Mouse (Mus musculus) embryonic facial prominence, embryonic 12.5 days (tissue): ENCODE measurements at regions not wholly inside any gene's neighbourhood (a gene's known extent, or its start where the extent isn't known, plus 50 kb on each side); places are given as distances from the start of the nearest gene placed in this dataset.

Experiments
- ATAC-seq: fragments of 200-750 bp; cut with Nextera tagmentation; 2 replicates; pipeline ENCODE4 v1.8.0; 2017; ENCODE audit not compliant: insufficient number of reproducible peaks, insufficient read depth, low FRiP score, low TSS enrichment
- H3K27ac ChIP-seq: fragments of 300-500 bp; sonication (generic); 2 replicates; pipeline ENCODE4 v1.5.1; 2016; ENCODE audit warnings: mild to moderate bottlenecking
- H3K27me3 ChIP-seq: fragments of 300-500 bp; sonication (generic); 2 replicates; pipeline ENCODE4 v1.6.1; 2016; ENCODE audit warnings: mild to moderate bottlenecking, moderate library complexity
- H3K36me3 ChIP-seq: fragments of 300-500 bp; sonication (generic); 2 replicates; pipeline ENCODE4 v1.6.1; 2016; ENCODE audit warnings: mild to moderate bottlenecking
- H3K4me1 ChIP-seq: fragments of 300-500 bp; sonication (generic); 2 replicates; pipeline ENCODE4 v1.6.1; 2016
- H3K4me2 ChIP-seq: fragments of 300-500 bp; sonication (generic); replicated peaks from 2 replicates; pipeline ENCODE4 v1.6.1; 2016; ENCODE audit warnings: mild to moderate bottlenecking, moderate library complexity
- H3K4me3 ChIP-seq: fragments of 300-500 bp; sonication (generic); 2 replicates; pipeline ENCODE4 v1.5.1; 2016; ENCODE audit warnings: mild to moderate bottlenecking
- H3K9ac ChIP-seq: fragments of 300-500 bp; sonication (generic); 2 replicates; pipeline ENCODE4 v1.6.1; 2016; ENCODE audit warnings: mild to moderate bottlenecking, moderate library complexity
- H3K9me3 ChIP-seq: fragments of 300-500 bp; sonication (generic); 2 replicates; pipeline ENCODE4 v1.6.1; 2016; ENCODE audit warnings: mild to moderate bottlenecking, moderate library complexity
- WGBS: fragments of 180-500 bp; shearing (Covaris S2); methylation state at CpG from one replicate; pipeline ENCODE4 v1.1.7; 2016; 5-methylcytosine and 5-hydroxymethylcytosine counted together

- 89% methylated on average over 1 of the region's 1 CpGs for WGBS
Measured at GRCm38 (mm10) chr14:103989949-103990348, 145.7 kb upstream of the Ednrb start.

DNA sequence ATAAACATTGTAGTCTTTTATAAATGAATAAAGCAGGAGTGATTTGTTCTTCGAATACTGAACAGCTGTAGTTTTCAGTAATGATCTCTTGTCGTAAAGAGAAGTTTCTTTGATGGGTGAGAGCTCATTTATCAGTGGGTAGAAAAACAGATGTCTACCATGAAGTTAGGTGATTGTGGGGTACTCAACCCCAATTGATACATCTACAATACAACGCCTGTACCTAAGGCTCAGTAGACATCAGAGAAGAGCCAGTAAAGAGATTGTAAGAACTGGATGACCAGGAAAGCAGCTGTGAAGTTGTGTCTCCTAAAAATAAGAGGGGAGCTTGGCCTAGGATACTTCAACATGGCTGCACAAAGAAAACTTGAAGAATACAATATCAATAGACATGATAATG is 143.1 kb upstream of the Ednrb start:
- Histone ChIP-seq H3K27me3 (no peaks in the 10 kb centered on the region), H3K4me1 (no peaks in the 10 kb centered on the region), H3K36me3 (no peaks in the 10 kb centered on the region), H3K27ac (no peak overlapping the region), H3K4me3 (no peak overlapping the region), H3K9ac (no peak overlapping the region), H3K4me2 (no peak overlapping the region), H3K9me3 (no peaks in the 10 kb centered on the region)
- no peak for ATAC-seq
- 86% methylated on average over 3 of the region's 3 CpGs for WGBS

More at GRCm38 (mm10) chr14:103989949-103990348, 145.7 kb upstream of the Ednrb start:
- no peak overlapping the region for H3K4me2 ChIP-seq
- H3K4me3 ChIP-seq = no peak overlapping the region
- no peak overlapping the region for H3K9ac ChIP-seq
- ATAC-seq = no peak
- H3K4me1 ChIP-seq = no peaks in the 10 kb centered on the region
- no peaks in the 10 kb centered on the region for H3K9me3 ChIP-seq
- no peaks in the 10 kb centered on the region for H3K36me3 ChIP-seq
- no peak overlapping the region for H3K27ac ChIP-seq
- no peaks in the 10 kb centered on the region for H3K27me3 ChIP-seq

- Histone ChIP-seq H3K27ac (no peak overlapping the region), H3K4me3 (no peak overlapping the region), H3K36me3 (no peaks in the 10 kb centered on the region), H3K4me2 (no peak overlapping the region), H3K9me3 (no peaks in the 10 kb centered on the region), H3K4me1 (no peaks in the 10 kb centered on the region), H3K9ac (no peak overlapping the region), H3K27me3 (no peaks in the 10 kb centered on the region)
- ATAC-seq = no peak
- 91% methylated on average over 5 of the region's 5 CpGs for WGBS
Measured at GRCm38 (mm10) chr14:103984349-103984748, 140.1 kb upstream of the Ednrb start.

- no peak overlapping the region for H3K27ac ChIP-seq
- no peaks in the 10 kb centered on the region for H3K27me3 ChIP-seq
- no peaks in the 10 kb centered on the region for H3K4me1 ChIP-seq
- no peak for ATAC-seq
- 66% methylated on average over 2 of the region's 2 CpGs for WGBS
- H3K9ac ChIP-seq = no peak overlapping the region
- H3K4me3 ChIP-seq = no peak overlapping the region
- H3K4me2 ChIP-seq = no peak overlapping the region
- H3K36me3 ChIP-seq = no peaks in the 10 kb centered on the region
- no peaks in the 10 kb centered on the region for H3K9me3 ChIP-seq
Measured at GRCm38 (mm10) chr14:103978808-103979207, 134.6 kb upstream of the Ednrb start.

DNA sequence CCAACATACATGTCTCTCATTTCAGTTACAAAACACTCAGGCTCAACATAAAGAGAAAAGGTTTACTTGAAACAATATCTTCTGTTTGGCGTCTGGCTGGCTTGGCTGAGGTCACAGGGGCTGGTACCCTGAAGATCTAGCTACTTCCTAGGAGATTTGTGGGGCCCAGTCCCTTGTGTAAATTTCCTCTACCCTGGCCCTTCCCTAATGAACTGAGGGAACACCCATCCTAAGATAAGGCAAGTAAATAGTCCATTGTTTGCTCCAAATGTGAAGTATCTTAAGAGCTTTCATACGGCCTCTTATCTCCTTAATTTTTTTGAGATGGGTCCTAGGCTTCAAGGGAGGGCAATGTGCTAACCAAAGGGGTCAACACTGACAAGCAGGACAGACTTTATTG is 133.6 kb upstream of the Ednrb start:
- no peak overlapping the region for H3K4me3 ChIP-seq
- no peaks in the 10 kb centered on the region for H3K27me3 ChIP-seq
- no peaks in the 10 kb centered on the region for H3K9me3 ChIP-seq
- no peak overlapping the region for H3K9ac ChIP-seq
- 42% methylated on average over 2 of the region's 2 CpGs for WGBS
- H3K4me1 ChIP-seq = no peaks in the 10 kb centered on the region
- no peak overlapping the region for H3K4me2 ChIP-seq
- no peak for ATAC-seq
- H3K27ac ChIP-seq = no peak overlapping the region
- no peaks in the 10 kb centered on the region for H3K36me3 ChIP-seq

DNA sequence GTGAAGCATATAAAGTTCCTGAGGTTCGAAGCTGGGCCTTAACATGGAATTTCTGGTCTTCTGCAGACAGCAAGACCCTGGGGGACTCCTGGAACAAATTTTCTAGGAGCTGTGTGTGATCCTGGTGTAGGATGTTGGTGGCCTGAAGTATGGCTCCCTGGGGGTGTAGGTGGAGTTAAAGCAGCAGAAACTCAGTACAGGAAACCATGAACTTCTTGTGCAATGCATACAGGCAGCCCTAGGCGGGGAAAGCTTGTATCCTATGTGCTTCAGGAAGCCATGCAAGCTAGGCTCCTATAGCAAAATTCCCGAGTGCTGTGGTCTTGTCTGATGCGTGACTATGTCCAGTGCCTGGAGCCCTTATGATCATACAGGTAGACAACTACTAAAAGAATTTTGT is 129.8 kb upstream of the Ednrb start:
- Histone ChIP-seq H3K27ac (no peak overlapping the region), H3K27me3 (no peaks in the 10 kb centered on the region), H3K36me3 (no peaks in the 10 kb centered on the region), H3K4me3 (no peak overlapping the region), H3K4me2 (no peak overlapping the region), H3K9ac (no peak overlapping the region), H3K4me1 (no peaks in the 10 kb centered on the region), H3K9me3 (no peaks in the 10 kb centered on the region)
- ATAC-seq = no peak
- 78% methylated on average over 4 of the region's 4 CpGs for WGBS

- no peak overlapping the region for H3K4me2 ChIP-seq
- no peaks in the 10 kb centered on the region for H3K36me3 ChIP-seq
- no peak overlapping the region for H3K9ac ChIP-seq
- no peak for ATAC-seq
- WGBS = 81% methylated on average over 7 of the region's 7 CpGs
- H3K4me3 ChIP-seq = no peak overlapping the region
- H3K27ac ChIP-seq = no peak overlapping the region
- no peaks in the 10 kb centered on the region for H3K9me3 ChIP-seq
- no peaks in the 10 kb centered on the region for H3K4me1 ChIP-seq
- no peaks in the 10 kb centered on the region for H3K27me3 ChIP-seq
Measured at GRCm38 (mm10) chr14:103973111-103973510, 128.9 kb upstream of the Ednrb start.

DNA sequence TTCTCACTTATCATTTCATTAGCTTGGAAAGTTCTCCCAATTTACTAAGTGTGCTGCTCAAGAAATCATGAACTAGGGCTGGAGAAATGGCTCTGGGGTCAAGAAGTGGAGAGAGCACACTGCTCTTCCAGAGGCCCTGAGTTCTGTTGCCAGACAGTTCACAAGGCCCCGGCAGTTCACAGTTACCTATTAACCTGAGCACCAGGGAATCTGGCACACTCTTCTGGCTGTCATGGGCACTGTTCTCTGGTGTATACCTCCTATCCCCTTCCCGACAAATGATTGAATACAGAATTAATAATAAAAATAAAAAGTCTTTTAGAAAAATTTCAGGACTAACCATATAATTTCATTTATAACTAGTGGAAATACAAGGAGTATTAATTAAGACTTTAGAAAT is 125.1 kb upstream of the Ednrb start:
- Histone ChIP-seq H3K4me2 (no peak overlapping the region), H3K9ac (no peak overlapping the region), H3K27me3 (no peaks in the 10 kb centered on the region), H3K27ac (no peak overlapping the region), H3K4me3 (no peak overlapping the region), H3K4me1 (no peaks in the 10 kb centered on the region), H3K9me3 (no peaks in the 10 kb centered on the region), H3K36me3 (no peaks in the 10 kb centered on the region)
- WGBS = 64% methylated on average over 2 of the region's 2 CpGs
- no peak for ATAC-seq

- no peak overlapping the region for H3K4me2 ChIP-seq
- no peaks in the 10 kb centered on the region for H3K4me1 ChIP-seq
- H3K27me3 ChIP-seq = no peaks in the 10 kb centered on the region
- no peak for ATAC-seq
- no peak overlapping the region for H3K27ac ChIP-seq
- H3K4me3 ChIP-seq = no peak overlapping the region
- 40% methylated on average over 2 of the region's 2 CpGs for WGBS
- no peaks in the 10 kb centered on the region for H3K36me3 ChIP-seq
- no peaks in the 10 kb centered on the region for H3K9me3 ChIP-seq
- H3K9ac ChIP-seq = no peak overlapping the region
Measured at GRCm38 (mm10) chr14:103966293-103966692, 122.1 kb upstream of the Ednrb start.

- H3K27me3 ChIP-seq = no peaks in the 10 kb centered on the region
- H3K9ac ChIP-seq = no peak overlapping the region
- H3K9me3 ChIP-seq = no peaks in the 10 kb centered on the region
- no peaks in the 10 kb centered on the region for H3K36me3 ChIP-seq
- no peaks in the 10 kb centered on the region for H3K4me1 ChIP-seq
- H3K4me2 ChIP-seq = no peak overlapping the region
- 88% methylated on average over 11 of the region's 11 CpGs for whole genome bisulfite sequencing
- ATAC-seq = no peak
- H3K27ac ChIP-seq = no peak overlapping the region
- H3K4me3 ChIP-seq = no peak overlapping the region
Measured at GRCm38 (mm10) chr14:103962303-103962881, 118.2 kb upstream of the Ednrb start.

DNA sequence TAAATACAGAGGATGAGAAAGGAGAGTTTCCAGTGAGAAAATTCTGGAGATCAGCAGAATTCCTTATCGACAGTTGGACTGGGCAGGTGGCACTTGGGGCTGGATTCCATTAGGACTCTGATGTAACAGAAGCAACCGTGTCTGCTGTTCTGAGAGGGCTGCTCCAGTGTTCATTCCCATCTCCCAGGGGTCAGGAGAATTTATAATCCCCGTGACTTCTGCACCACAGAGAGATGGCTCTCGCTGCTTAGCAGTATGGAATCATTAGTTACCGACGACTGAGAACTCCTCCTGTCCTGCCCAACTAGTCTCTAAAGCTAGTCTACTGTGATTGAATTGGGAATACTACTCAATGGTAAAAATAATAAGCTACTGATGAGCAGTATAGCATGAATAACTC is 107.7 kb upstream of the Ednrb start:
- H3K9ac ChIP-seq = no peak overlapping the region
- no peaks in the 10 kb centered on the region for H3K4me1 ChIP-seq
- ATAC-seq = no peak
- H3K36me3 ChIP-seq = no peaks in the 10 kb centered on the region
- no peak overlapping the region for H3K4me3 ChIP-seq
- no peaks in the 10 kb centered on the region for H3K27me3 ChIP-seq
- 70% methylated on average over 6 of the region's 6 CpGs for WGBS
- H3K4me2 ChIP-seq = no peak overlapping the region
- H3K27ac ChIP-seq = no peak overlapping the region
- no peaks in the 10 kb centered on the region for H3K9me3 ChIP-seq

DNA sequence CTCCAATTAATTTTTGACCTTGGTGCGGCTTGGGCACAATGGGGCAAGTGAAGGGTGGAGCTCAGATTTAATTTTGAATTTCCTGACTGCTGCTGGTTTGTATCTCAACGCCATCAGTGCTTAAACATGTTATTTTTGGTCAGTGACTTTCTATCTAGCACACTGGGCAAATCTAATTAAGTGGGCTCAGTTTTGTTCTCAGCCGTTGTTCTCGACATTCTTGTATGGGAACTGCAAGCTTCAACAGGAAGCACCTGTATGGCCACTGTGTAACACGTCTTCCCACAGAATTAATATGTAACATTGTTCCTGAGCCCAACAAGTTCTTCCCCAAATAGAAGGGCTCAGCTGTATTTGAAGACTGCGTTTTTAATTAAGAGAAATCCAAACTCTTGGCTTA is 105.7 kb upstream of the Ednrb start:
- no peak overlapping the region for H3K4me2 ChIP-seq
- H3K9ac ChIP-seq = no peak overlapping the region
- no peaks in the 10 kb centered on the region for H3K27me3 ChIP-seq
- H3K36me3 ChIP-seq = no peaks in the 10 kb centered on the region
- no peak overlapping the region for H3K4me3 ChIP-seq
- no peak overlapping the region for H3K27ac ChIP-seq
- no peaks in the 10 kb centered on the region for H3K4me1 ChIP-seq
- 51% methylated on average over 6 of the region's 6 CpGs for WGBS
- ATAC-seq = no peak
- no peaks in the 10 kb centered on the region for H3K9me3 ChIP-seq
